9 mouse cellular contexts compared by ENCODE assay signal in the genomic region with DNA sequence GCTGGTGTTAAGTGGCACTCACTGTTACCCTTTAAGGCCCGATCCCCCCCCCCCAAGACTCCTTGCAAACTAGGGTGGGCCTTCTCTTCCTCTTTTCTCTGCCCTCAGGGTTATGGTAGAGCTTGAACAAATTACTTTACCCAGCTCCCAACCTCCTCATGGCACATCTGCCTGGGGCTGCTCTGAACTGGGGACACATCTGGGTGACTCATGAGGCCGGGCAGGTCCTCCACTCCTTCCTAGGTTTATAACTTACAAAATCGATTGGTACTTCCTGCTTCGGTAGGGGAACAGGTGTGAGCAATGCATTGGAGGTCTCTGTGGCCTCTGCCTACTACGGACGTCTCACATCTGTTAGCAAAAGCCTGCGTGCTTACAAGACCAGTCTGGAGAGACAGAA. TPM values are rescaled to one million over a fixed set of nuclear protein-coding genes. Genes with fewer than 3 reads are reported as not detected.
A peak's percentile ranks its signal among the peaks of the same experiment; 100 is the strongest.
DNase-seq lines count a peak whose midpoint lies in the region; ATAC-seq lines count a peak whose summit lies in the region.
"Had no signal": no experiment of that assay in that cellular context is flagged by ENCODE, and none has a peak within 500 bp of the region (broad histone marks: within the 10 kb centered on the region; RNA-seq: fewer than 3 reads in every experiment).

No protein-coding gene starts in this region.

- peaks cover 71% of the 10 kb centered on the region for H3K36me3 ChIP-seq in erythroblast, embryonic 14.5 days (ENCODE audit: control insufficient read depth)
- H3K36me3 ChIP-seq in liver, embryonic 12.5 days = peaks cover 61% of the 10 kb centered on the region

- H3K4me2 ChIP-seq in liver, embryonic 12.5 days = peak overlapping the region; percentile 80

- peaks cover 82% of the 10 kb centered on the region for H3K4me1 ChIP-seq in erythroblast, embryonic 14.5 days (ENCODE audit: control insufficient read depth)
- peaks cover 88% of the 10 kb centered on the region for H3K4me1 ChIP-seq in liver, embryonic 12.5 days

- H3K9ac ChIP-seq in liver, embryonic 12.5 days = peak overlapping the region; percentile 96

- H3K27ac ChIP-seq in liver, embryonic 12.5 days = peak overlapping the region; percentile 86

- no peak for ATAC-seq in erythroblast, adult 5-6 weeks (replicated peaks; ENCODE audit: low FRiP score, poor library complexity, severe bottlenecking)
- no peak for ATAC-seq in liver, embryonic 12.5 days

- no peaks in the 10 kb centered on the region for H3K27me3 ChIP-seq in erythroblast, embryonic 14.5 days (ENCODE audit: control insufficient read depth)
- no peaks in the 10 kb centered on the region for H3K27me3 ChIP-seq in liver, embryonic 12.5 days (replicated peaks)

- WGBS in liver, embryonic 12.5 days (ENCODE audit: insufficient replicate concordance) = 66% methylated on average over 7 of the region's 7 CpGs

- H3K4me3 ChIP-seq in erythroblast, embryonic 14.5 days (replicated peaks) = peak overlapping the region; percentile 70
- peak overlapping the region; percentile 91 for H3K4me3 ChIP-seq in liver, embryonic 12.5 days

- no peaks in the 10 kb centered on the region for H3K9me3 ChIP-seq in erythroblast, embryonic 14.5 days (ENCODE audit: control insufficient read depth, low read length)
- H3K9me3 ChIP-seq in liver, embryonic 12.5 days (replicated peaks) = no peaks in the 10 kb centered on the region

- peak; percentile 36 for DNase-seq in thymus, postnatal 14 days
- no peak for DNase-seq in thymus, postnatal 10 days (ENCODE audit: low spot score in 2 of 2)
- DNase-seq in testis, postnatal 10 days (ENCODE audit: low spot score) = no peak
- no peak for DNase-seq in frontal cortex, postnatal 14 days (ENCODE audit: low spot score in 2 of 2)
- no peak for DNase-seq in embryo, embryonic 10 days (ENCODE audit: low spot score)
- DNase-seq: lung, adult 2 months had no signal

RNA-seq across cellular contexts. Expression of gene Hs6st1, which starts 3.0 kb away (rescaled TPM):
- 19.5 and 20.5 TPM in 2 replicates for polyA plus RNA-seq in erythroblast, embryonic 14.5 days (2012)
- 82.8 and 141 TPM in 2 replicates for total RNA-seq in erythroblast, adult 5-6 weeks (2015; ENCODE audit: low replicate concordance)
- 123 and 134 TPM in 2 replicates for total RNA-seq in erythroblast, adult 5-6 weeks (2017; ENCODE audit: low replicate concordance)
- polyA plus RNA-seq in liver, embryonic 12.5 days (2016; fragmentation: Nextera tagmentation; extraction: Ambion mirVana) = 21.9 and 23.6 TPM in 2 replicates
